Mouse (Mus musculus): Measurements from ENCODE around the gene Alkbh2. TPM values are rescaled to one million over a fixed set of nuclear protein-coding genes. Genes with fewer than 3 reads are reported as not detected.

Gene Alkbh2
- polyA plus RNA-seq, 1 experiment, result 8.6 TPM

DNA sequence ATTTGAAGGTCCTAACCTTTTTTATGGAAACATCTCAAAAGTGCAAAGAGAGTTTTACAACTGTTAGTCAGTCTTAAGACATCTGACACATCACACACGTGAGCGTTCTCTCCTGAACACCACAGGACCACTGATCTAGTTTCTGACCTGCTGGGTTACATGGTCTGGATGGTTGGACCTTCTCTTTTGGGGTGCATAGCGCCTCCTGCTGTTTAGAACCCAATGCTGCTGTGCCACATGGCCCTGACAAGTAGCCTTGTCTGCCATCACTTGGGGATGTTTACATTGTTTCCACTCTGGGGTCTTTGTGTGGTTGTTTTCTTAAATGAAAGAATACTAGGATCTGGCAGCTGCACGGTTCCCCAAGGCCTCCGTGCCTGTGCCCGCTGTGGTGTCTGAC lies 14.7 kb downstream of the Alkbh2 start:
- no peak for DNase-seq
- Histone ChIP-seq H3K4me1 (ENCODE audit: control insufficient read depth, insufficient read depth, low read length) (no peaks in the 10 kb centered on the region), H3K4me3 (replicated peaks; ENCODE audit: extremely low read depth, low read depth, low read length) (no peak overlapping the region)
- TF ChIP-seq CTCF (IDR thresholded peaks at IDR 0.05; ENCODE audit: insufficient read depth, low read length) (peak; percentile 27; the same call in 1 of the 2 replicates), POLR2A (IDR thresholded peaks at IDR 0.05; ENCODE audit: borderline replicate concordance, extremely low read depth, low read depth, low read length) (no peak)
- 76% methylated on average over 6 of the region's 6 CpGs for WGBS

- no peak for DNase-seq
- WGBS, result 72% methylated on average over 16 of the region's 16 CpGs
- no peak for TF ChIP-seq CTCF (IDR thresholded peaks at IDR 0.05; ENCODE audit: insufficient read depth, low read length)
- no peak for TF ChIP-seq POLR2A (IDR thresholded peaks at IDR 0.05; ENCODE audit: borderline replicate concordance, extremely low read depth, low read depth, low read length)
- Histone ChIP-seq H3K4me3 (replicated peaks; ENCODE audit: extremely low read depth, low read depth, low read length) (no peak overlapping the region), H3K4me1 (ENCODE audit: control insufficient read depth, insufficient read depth, low read length) (no peaks in the 10 kb centered on the region)
Measured at GRCm38 (mm10) chr5:114106391-114106935, 21.6 kb downstream of the Alkbh2 start.

DNA sequence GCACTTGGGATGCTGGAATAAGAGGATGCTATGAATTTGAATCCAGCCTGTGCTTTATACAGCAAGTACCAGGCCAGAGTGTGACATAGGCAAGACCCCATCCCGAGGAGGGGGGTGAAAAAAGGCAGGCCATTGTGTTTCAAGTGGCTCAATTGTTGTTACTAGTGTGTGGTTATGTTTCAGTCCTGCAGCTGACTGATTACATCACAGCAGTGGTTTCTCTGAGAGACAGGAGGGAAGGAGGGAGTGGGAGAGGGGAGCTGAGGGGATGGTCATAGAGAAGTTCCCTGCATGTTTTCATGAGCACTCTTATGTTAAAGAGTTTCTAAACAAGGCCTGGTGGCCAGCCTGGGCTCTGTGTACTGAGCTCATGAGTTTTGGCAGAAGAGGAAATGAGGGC lies 25.2 kb downstream of the Alkbh2 start:
- 76% methylated on average over 1 of the region's 1 CpGs for WGBS
- no peak for DNase-seq
- H3K4me1 ChIP-seq (ENCODE audit: control insufficient read depth, insufficient read depth, low read length), result peaks cover 5% of the 10 kb centered on the region

GRCm38 (mm10) chr5:114101873-114102272 lies 26.1 kb downstream of the Alkbh2 start:
- WGBS, result 75% methylated on average over 4 of the region's 4 CpGs
- DNase-seq, result no peak
- peaks cover 5% of the 10 kb centered on the region for H3K4me1 ChIP-seq (ENCODE audit: control insufficient read depth, insufficient read depth, low read length)
- H3K4me3 ChIP-seq (replicated peaks; ENCODE audit: extremely low read depth, low read depth, low read length), result no peak overlapping the region
- no peak for TF ChIP-seq POLR2A (IDR thresholded peaks at IDR 0.05; ENCODE audit: borderline replicate concordance, extremely low read depth, low read depth, low read length)
- TF ChIP-seq CTCF (IDR thresholded peaks at IDR 0.05; ENCODE audit: insufficient read depth, low read length), result no peak

More for the DNA sequence above, 25.2 kb downstream of the Alkbh2 start:
- TF ChIP-seq POLR2A (IDR thresholded peaks at IDR 0.05; ENCODE audit: borderline replicate concordance, extremely low read depth, low read depth, low read length) (no peak), CTCF (IDR thresholded peaks at IDR 0.05; ENCODE audit: insufficient read depth, low read length) (no peak)
- no peak overlapping the region for H3K4me3 ChIP-seq (replicated peaks; ENCODE audit: extremely low read depth, low read depth, low read length)

DNA sequence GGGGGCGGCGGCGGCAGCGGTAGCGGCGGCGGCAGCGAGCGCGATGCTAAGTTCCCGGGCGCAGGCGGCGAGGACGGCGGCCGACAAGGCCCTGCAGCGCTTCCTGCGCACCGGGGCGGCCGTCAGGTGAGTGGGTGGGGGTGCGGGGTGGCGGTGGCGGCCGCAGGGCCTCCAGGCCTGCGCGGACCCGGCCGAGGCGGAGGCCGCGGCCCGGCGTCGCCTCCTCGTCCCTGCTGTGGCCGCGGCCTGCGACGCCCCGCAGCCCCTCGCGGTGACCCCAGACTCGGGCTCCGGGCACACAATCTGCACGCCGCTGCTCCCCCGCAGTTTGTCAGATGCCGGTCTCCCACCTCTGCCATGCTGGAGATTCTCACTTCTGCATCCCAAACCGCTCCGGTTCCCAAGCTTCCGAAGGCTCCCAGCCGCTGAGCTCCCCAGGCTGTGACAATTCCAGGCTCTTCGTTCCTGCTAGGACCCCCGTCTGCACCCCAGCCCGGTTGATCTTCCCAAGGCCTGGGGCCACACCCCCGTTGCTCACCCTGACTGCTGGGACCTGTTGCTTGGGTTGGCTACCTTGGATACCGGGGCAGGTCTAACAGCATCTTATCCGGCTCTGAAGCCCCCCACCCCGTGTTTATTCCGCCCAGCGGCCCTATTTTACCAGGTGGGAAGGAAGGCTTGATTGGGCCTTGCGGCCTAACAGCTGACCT lies 27.5 kb downstream of the Alkbh2 start:
- TF ChIP-seq CTCF (IDR thresholded peaks at IDR 0.05; ENCODE audit: insufficient read depth, low read length) (no peak), POLR2A (IDR thresholded peaks at IDR 0.05; ENCODE audit: borderline replicate concordance, extremely low read depth, low read depth, low read length) (no peak)
- no peak for DNase-seq
- Histone ChIP-seq H3K4me1 (ENCODE audit: control insufficient read depth, insufficient read depth, low read length) (peaks cover 5% of the 10 kb centered on the region), H3K4me3 (replicated peaks; ENCODE audit: extremely low read depth, low read depth, low read length) (peak overlapping the region; percentile 60)
- 3% methylated on average over 64 of the region's 64 CpGs for WGBS

- 8% methylated on average over 37 of the region's 37 CpGs for WGBS
- TF ChIP-seq CTCF (IDR thresholded peaks at IDR 0.05; ENCODE audit: insufficient read depth, low read length) (no peak), POLR2A (IDR thresholded peaks at IDR 0.05; ENCODE audit: borderline replicate concordance, extremely low read depth, low read depth, low read length) (peak; percentile 42; the same call in 1 of the 2 replicates)
- DNase-seq, result peak; percentile 96
- Histone ChIP-seq H3K4me1 (ENCODE audit: control insufficient read depth, insufficient read depth, low read length) (peaks cover 5% of the 10 kb centered on the region), H3K4me3 (replicated peaks; ENCODE audit: extremely low read depth, low read depth, low read length) (peak overlapping the region; percentile 60)
Measured at GRCm38 (mm10) chr5:114099709-114100389, 28.2 kb downstream of the Alkbh2 start.

- no peak for TF ChIP-seq CTCF (IDR thresholded peaks at IDR 0.05; ENCODE audit: insufficient read depth, low read length)
- TF ChIP-seq POLR2A (IDR thresholded peaks at IDR 0.05; ENCODE audit: borderline replicate concordance, extremely low read depth, low read depth, low read length), result no peak
- WGBS, result 3% methylated on average over 40 of the region's 40 CpGs
- H3K4me3 ChIP-seq (replicated peaks; ENCODE audit: extremely low read depth, low read depth, low read length), result no peak within 1 kb of the TSS
- peak; percentile 58 for DNase-seq
- no peaks in the 10 kb centered on the region for H3K4me1 ChIP-seq (ENCODE audit: control insufficient read depth, insufficient read depth, low read length)
Measured at GRCm38 (mm10) chr5:114091057-114091807, 36.8 kb downstream of the Alkbh2 start, which contains the start of gene Svop. TSS of gene Svop (minus strand) at chr5:114091570.

GRCm38 (mm10) chr5:114090421-114091013 lies 37.5 kb downstream of the Alkbh2 start:
- DNase-seq, result no peak
- TF ChIP-seq CTCF (IDR thresholded peaks at IDR 0.05; ENCODE audit: insufficient read depth, low read length), result no peak
- no peak for TF ChIP-seq POLR2A (IDR thresholded peaks at IDR 0.05; ENCODE audit: borderline replicate concordance, extremely low read depth, low read depth, low read length)
- WGBS, result 22% methylated on average over 7 of the region's 7 CpGs
- Histone ChIP-seq H3K4me1 (ENCODE audit: control insufficient read depth, insufficient read depth, low read length) (no peaks in the 10 kb centered on the region), H3K4me3 (replicated peaks; ENCODE audit: extremely low read depth, low read depth, low read length) (no peak overlapping the region)

All from lung, adult 2 months (tissue).